Mouse (Mus musculus): ENCODE measurements around the gene Ube2j2. TPM values are rescaled to one million over a fixed set of nuclear protein-coding genes. Genes with fewer than 3 reads are reported as not detected.

Ube2j2 gene
- total RNA-seq, 4 experiments from 2014 or later = 64.3 to 87.8 (median 77.0) TPM

GRCm38 (mm10) chr4:155964396-155964795 lies 20.8 kb downstream of the Ube2j2 start:
- no peak for DNase-seq

- no peak for DNase-seq
Measured at GRCm38 (mm10) chr4:155969043-155969653, 25.5 kb downstream of the Ube2j2 start.

- no peak for DNase-seq
Measured at GRCm38 (mm10) chr4:155970286-155970685, 26.7 kb downstream of the Ube2j2 start.

GRCm38 (mm10) chr4:155972651-155973050 lies 29.0 kb downstream of the Ube2j2 start:
- no peak for DNase-seq

GRCm38 (mm10) chr4:155973239-155973638 lies 29.6 kb downstream of the Ube2j2 start:
- no peak for DNase-seq

GRCm38 (mm10) chr4:155981436-155982082 lies 37.9 kb downstream of the Ube2j2 start:
- DNase-seq = no peak

- DNase-seq = no peak
Measured at GRCm38 (mm10) chr4:155983788-155984187, 40.2 kb downstream of the Ube2j2 start.

- DNase-seq = no peak
Measured at GRCm38 (mm10) chr4:155991211-155991907, 47.7 kb downstream of the Ube2j2 start.

GRCm38 (mm10) chr4:155991908-155992230 lies 48.2 kb downstream of the Ube2j2 start:
- peak; percentile 58 for DNase-seq

- DNase-seq = peak; percentile 75
Measured at GRCm38 (mm10) chr4:155992241-155992905, 48.7 kb downstream of the Ube2j2 start, which contains the start of the genes B3galt6 and Sdf4. Gene B3galt6 (minus strand): TSS chr4:155992649. Gene Sdf4 (plus strand): TSS chr4:155992872.

GRCm38 (mm10) chr4:155992906-155993547 lies 49.4 kb downstream of the Ube2j2 start:
- DNase-seq = peak; percentile 94

GRCm38 (mm10) chr4:155993606-155994005 lies 50.0 kb downstream of the Ube2j2 start:
- no peak for DNase-seq

- DNase-seq = no peak
Measured at GRCm38 (mm10) chr4:156004109-156004508, 60.5 kb downstream of the Ube2j2 start.

GRCm38 (mm10) chr4:156008369-156008768 lies 64.7 kb downstream of the Ube2j2 start:
- no peak for DNase-seq

Small RNA genes within 50 kb of the gene (microRNA-seq; reads per million reads assigned to microRNA genes)
- gene Gm22991 = 0 reads per million in 2 experiments

Other genes starting within 250 kb of the Ube2j2 start
- gene Fndc10, start 249.5 kb upstream of the Ube2j2 start, total RNA-seq (2022) = 10 to 100 TPM; 67.7 to 72.0 (median 69.9) TPM
- gene Ssu72, start 239.0 kb upstream of the Ube2j2 start, total RNA-seq (2022) = 100 to 1,000 TPM; 106 to 127 (median 114) TPM
- gene Tmem240, start 209.0 kb upstream of the Ube2j2 start, total RNA-seq (2022) = 1 to 10 TPM in 3 of 4 experiments, under 1 TPM in 1; 0.90 to 1.2 (median 1.1) TPM
- 10 to 100 TPM; 69.5 to 90.1 (median 77.6) TPM for gene Atad3a, start 182.7 kb upstream of the Ube2j2 start, total RNA-seq (2022)
- 1 to 10 TPM; 3.2 to 6.9 (median 4.7) TPM for gene Vwa1, start 169.1 kb upstream of the Ube2j2 start, total RNA-seq (2022)
- 1 to 10 TPM in 1 of 4 experiments, under 1 TPM in 3; 0.17 to 1.0 (median 0.62) TPM for gene Tmem88b, start 158.0 kb upstream of the Ube2j2 start, total RNA-seq (2022)
- not detected for gene Ankrd65, start 153.4 kb upstream of the Ube2j2 start, total RNA-seq (2022)
- 100 to 1,000 TPM; 102 to 144 (median 126) TPM for gene Mrpl20, start 141.0 kb upstream of the Ube2j2 start, total RNA-seq (2022)
- gene Ccnl2, start 131.3 kb upstream of the Ube2j2 start, total RNA-seq (2022) = 100 to 1,000 TPM in 3 of 4 experiments, 10 to 100 TPM in 1; 88.5 to 164 (median 122) TPM
- gene Aurkaip1, start 112.6 kb upstream of the Ube2j2 start, total RNA-seq (2022) = 100 to 1,000 TPM; 134 to 175 (median 158) TPM
- gene Mxra8, start 104.2 kb upstream of the Ube2j2 start, total RNA-seq (2022) = 10 to 100 TPM; 45.1 to 93.9 (median 66.8) TPM
- gene Dvl1, start 96.4 kb upstream of the Ube2j2 start, total RNA-seq (2022) = 100 to 1,000 TPM in 1 of 4 experiments, 10 to 100 TPM in 3; 69.6 to 110 (median 73.1) TPM
- gene Tas1r3, start 80.5 kb upstream of the Ube2j2 start, total RNA-seq (2022) = 1 to 10 TPM in 1 of 4 experiments, under 1 TPM in 3; 0.46 to 1.2 (median 0.62) TPM
- gene Cptp, start 74.4 kb upstream of the Ube2j2 start, total RNA-seq (2022) = 10 to 100 TPM; 16.4 to 29.0 (median 17.9) TPM
- gene Ints11, start 74.3 kb upstream of the Ube2j2 start, total RNA-seq (2022) = 10 to 100 TPM; 32.3 to 34.6 (median 33.3) TPM
- gene Pusl1, start 52.0 kb upstream of the Ube2j2 start, total RNA-seq (2022) = 10 to 100 TPM; 23.2 to 51.5 (median 41.4) TPM
- 10 to 100 TPM; 18.2 to 49.2 (median 30.9) TPM for gene Acap3, start 52.0 kb upstream of the Ube2j2 start, total RNA-seq (2022)
- 10 to 100 TPM; 34.7 to 88.1 (median 58.1) TPM for gene C1qtnf12, start 18.5 kb downstream of the Ube2j2 start, total RNA-seq (2022)
- 1 to 10 TPM; 7.8 to 9.5 (median 8.9) TPM for gene B3galt6, start 48.8 kb downstream of the Ube2j2 start, total RNA-seq (2022)
- gene Sdf4, start 49.0 kb downstream of the Ube2j2 start, total RNA-seq (2022) = 100 to 1,000 TPM; 290 to 326 (median 308) TPM
- 1 to 10 TPM; 1.0 to 3.0 (median 2.0) TPM for gene Tnfrsf4, start 70.0 kb downstream of the Ube2j2 start, total RNA-seq (2022)
- 1 to 10 TPM in 1 of 4 experiments, under 1 TPM in 1, not detected in 2; 0.42 to 1.2 TPM for gene Tnfrsf18, start 82.3 kb downstream of the Ube2j2 start, total RNA-seq (2022)
- 1 to 10 TPM in 1 of 4 experiments, under 1 TPM in 2, not detected in 1; 0.38 to 1.2 (median 0.86) TPM for gene Ttll10, start 115.6 kb downstream of the Ube2j2 start, total RNA-seq (2022)
- gene 9430015G10Rik, start 166.2 kb downstream of the Ube2j2 start, total RNA-seq (2022) = 10 to 100 TPM; 10.7 to 22.9 (median 14.1) TPM
- gene Rnf223, start 186.7 kb downstream of the Ube2j2 start, total RNA-seq (2022) = under 1 TPM in 3 of 4 experiments, not detected in 1; 0.11 to 0.23 (median 0.22) TPM

Data from adrenal gland, adult 8-10 months (tissue).